Mouse (Mus musculus) E14TG2a.4 (cell line): ENCODE measurements around the gene Gm49405.
"Not testable (repeated sequence)": the region's sequence is repeated elsewhere in the genome, so short reads cannot be mapped to it uniquely, and the experiment has no call there.

Source experiments
- H3K27me3 ChIP-seq: 2 replicates; pipeline ENCODE4 v1.6.1; 2014; ENCODE audit warnings: low read length, control low read depth; ENCODE audit not compliant: insufficient read depth
- H3K36me3 ChIP-seq: 2 replicates; pipeline ENCODE4 v1.6.1; 2014; ENCODE audit warnings: low read length, control low read depth; ENCODE audit not compliant: insufficient read depth
- H3K4me1 ChIP-seq: replicated peaks from 2 replicates; pipeline ENCODE4 v1.6.1; 2014; ENCODE audit warnings: low read depth, low read length, control low read depth
- H3K4me3 ChIP-seq: replicated peaks from 2 replicates; pipeline ENCODE4 v1.5.1; 2014; ENCODE audit warnings: mild to moderate bottlenecking, low read length
- H3K9me3 ChIP-seq: 2 replicates; pipeline ENCODE4 v1.6.1; 2014; ENCODE audit warnings: low read length, control low read depth
- CTCF ChIP-seq: conservative IDR thresholded peaks from 2 replicates; pipeline ENCODE4 v1.5.1; 2014; ENCODE audit warnings: low read length
- NANOG ChIP-seq: IDR thresholded peaks from 2 replicates; pipeline ENCODE4 v1.6.1; 2014; ENCODE audit warnings: borderline replicate concordance, low read length, mixed read lengths
- POU5F1 ChIP-seq: IDR thresholded peaks from 2 replicates; pipeline ENCODE4 v1.6.1; 2014; ENCODE audit warnings: low read length, borderline replicate concordance

Gm49405 gene

GRCm38 (mm10) chr19:4046866-4047254 is 46.4 kb downstream of the Gm49405 start:
- no peaks in the 10 kb centered on the region for H3K27me3 ChIP-seq
- H3K9me3 ChIP-seq: peaks cover 15% of the 10 kb centered on the region
- peak overlapping the region; percentile 70 for H3K4me3 ChIP-seq
- no peaks in the 10 kb centered on the region for H3K36me3 ChIP-seq
- H3K4me1 ChIP-seq: peaks cover 56% of the 10 kb centered on the region
- TF ChIP-seq NANOG (no peak), CTCF (no peak), POU5F1 (no peak)

GRCm38 (mm10) chr19:4047859-4048258 is 47.4 kb downstream of the Gm49405 start:
- H3K4me3 ChIP-seq: peak overlapping the region; percentile 70
- peaks cover 15% of the 10 kb centered on the region for H3K9me3 ChIP-seq
- no peak for TF ChIP-seq POU5F1
- peak; percentile 71 for TF ChIP-seq CTCF
- TF ChIP-seq NANOG: no peak
- no peaks in the 10 kb centered on the region for H3K36me3 ChIP-seq
- peaks cover 55% of the 10 kb centered on the region for H3K4me1 ChIP-seq
- H3K27me3 ChIP-seq: no peaks in the 10 kb centered on the region

- Histone ChIP-seq H3K9me3 (peaks cover 10% of the 10 kb centered on the region), H3K4me1 (peaks cover 53% of the 10 kb centered on the region)
- not testable (repeated sequence) for H3K36me3 ChIP-seq, H3K27me3 ChIP-seq, H3K4me3 ChIP-seq
- peak; percentile 22 for TF ChIP-seq CTCF
Observed at GRCm38 (mm10) chr19:4049069-4049468, 48.6 kb downstream of the Gm49405 start.

- no peak for TF ChIP-seq NANOG
- peak; percentile 31 for TF ChIP-seq CTCF
- Histone ChIP-seq H3K27me3 (no peaks in the 10 kb centered on the region), H3K9me3 (peaks cover 3% of the 10 kb centered on the region; the same call in 1 of the 2 replicates), H3K4me1 (peaks cover 57% of the 10 kb centered on the region), H3K4me3 (no peak overlapping the region), H3K36me3 (no peaks in the 10 kb centered on the region)
Observed at GRCm38 (mm10) chr19:4051016-4051415, 50.6 kb downstream of the Gm49405 start.

- Histone ChIP-seq H3K4me1 (peaks cover 58% of the 10 kb centered on the region), H3K36me3 (no peaks in the 10 kb centered on the region), H3K4me3 (no peak overlapping the region), H3K9me3 (peaks cover 3% of the 10 kb centered on the region; the same call in 1 of the 2 replicates), H3K27me3 (no peaks in the 10 kb centered on the region)
- TF ChIP-seq CTCF: peak; percentile 81
- TF ChIP-seq NANOG: no peak
- TF ChIP-seq POU5F1: no peak
Observed at GRCm38 (mm10) chr19:4051741-4052515, 51.5 kb downstream of the Gm49405 start.

- H3K4me3 ChIP-seq: no peak overlapping the region
- TF ChIP-seq NANOG (no peak), POU5F1 (no peak), CTCF (no peak)
- no peaks in the 10 kb centered on the region for H3K27me3 ChIP-seq
- H3K9me3 ChIP-seq: peaks cover 3% of the 10 kb centered on the region; the same call in 1 of the 2 replicates
- no peaks in the 10 kb centered on the region for H3K36me3 ChIP-seq
- H3K4me1 ChIP-seq: peaks cover 58% of the 10 kb centered on the region
Observed at GRCm38 (mm10) chr19:4052516-4053030, 52.1 kb downstream of the Gm49405 start.

GRCm38 (mm10) chr19:4054613-4055012 is 54.2 kb downstream of the Gm49405 start:
- H3K4me3 ChIP-seq: no peak overlapping the region
- TF ChIP-seq POU5F1: no peak
- TF ChIP-seq CTCF: no peak
- no peak for TF ChIP-seq NANOG
- H3K27me3 ChIP-seq: no peaks in the 10 kb centered on the region
- H3K4me1 ChIP-seq: peaks cover 68% of the 10 kb centered on the region
- peaks cover 3% of the 10 kb centered on the region; the same call in 1 of the 2 replicates for H3K9me3 ChIP-seq
- no peaks in the 10 kb centered on the region for H3K36me3 ChIP-seq
